Mouse (Mus musculus) effector memory CD4-positive, alpha-beta T cell, adult 5 months (primary cell): Measurements from ENCODE around the gene Pxt1. TPM values are rescaled to one million over a fixed set of nuclear protein-coding genes. Genes with fewer than 3 reads are reported as not detected.

Experiments
- polyA plus RNA-seq: library from polyadenylated mRNA; unstranded; fragments of 100-300 nt; shearing (Covaris generic); gene quantifications from one replicate; pipeline ENCODE4 v1.2.1, GENCODE M21; 2017

Gene Pxt1
- polyA plus RNA-seq, result not detected

DNA sequence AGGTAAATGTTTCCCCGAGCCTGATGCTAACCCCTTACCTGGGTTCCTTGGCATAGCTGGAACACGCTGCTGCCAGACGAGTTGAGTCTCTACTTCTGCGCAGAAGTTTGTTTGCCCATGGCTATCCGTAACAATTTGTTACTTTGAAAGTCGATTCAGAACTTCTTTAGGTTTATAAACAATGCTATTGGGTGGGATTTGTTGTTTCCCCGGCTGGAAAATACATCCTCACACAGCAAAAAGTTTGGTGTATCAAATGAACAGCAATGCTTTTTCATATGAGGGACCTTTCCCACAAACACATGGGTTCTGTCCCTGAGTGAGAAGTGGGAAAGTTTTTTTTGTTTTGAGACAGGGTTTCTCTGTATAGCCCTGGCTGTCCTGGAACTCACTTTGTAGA lies at the start of gene Pxt1:
Gene Pxt1, minus strand, starts transcription at position 101 of the 400 bp plus-strand sequence.

DNA sequence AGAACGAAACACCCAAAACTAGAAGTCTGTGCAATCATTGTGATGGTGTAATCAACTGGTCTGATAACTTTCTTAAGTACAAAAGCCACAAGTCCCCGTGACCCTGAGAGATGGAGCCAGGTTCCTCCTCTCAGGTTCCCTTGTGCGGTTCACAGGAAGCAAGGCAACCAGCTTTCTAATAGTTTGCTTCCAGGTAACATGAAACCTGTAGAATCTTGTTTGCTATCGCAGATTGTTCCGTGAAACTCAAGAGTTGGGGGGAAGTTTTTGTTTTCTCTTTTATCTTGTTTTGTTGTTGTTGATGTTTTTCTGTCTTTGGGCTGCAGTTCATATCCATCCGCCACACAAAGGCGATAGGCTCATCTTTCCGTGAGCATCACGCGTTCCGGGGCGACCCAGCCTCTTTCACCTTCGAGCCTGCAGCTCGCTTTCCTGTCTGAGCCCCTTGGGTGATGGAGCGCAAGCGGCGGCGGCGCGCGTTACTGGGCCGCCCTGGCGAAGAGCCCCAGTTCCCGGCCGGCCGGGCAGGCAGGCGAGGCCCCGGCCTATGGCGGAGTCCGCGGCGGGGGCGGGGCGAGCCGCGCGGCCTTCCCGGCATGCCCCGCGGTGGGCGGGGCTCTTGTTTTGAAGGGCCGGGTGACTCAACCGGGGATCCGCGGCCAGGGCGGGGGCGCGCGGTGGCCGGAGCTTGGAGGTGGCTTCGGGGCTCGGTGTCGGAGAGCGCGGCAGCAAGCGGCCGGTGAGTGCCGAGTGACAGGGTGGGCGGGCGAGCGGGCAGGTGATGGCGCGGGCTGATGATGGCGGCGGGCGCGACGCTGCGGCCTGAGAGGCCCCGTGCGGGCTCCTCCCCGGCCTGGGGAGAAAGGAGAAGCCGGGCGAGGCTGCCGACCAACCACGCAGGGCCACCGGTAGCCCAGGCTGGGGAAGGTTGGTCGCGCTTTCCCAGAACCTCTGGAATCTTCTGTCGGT lies 8.5 kb upstream of the Pxt1 start, which contains the start of gene Kctd20:
Gene Kctd20, plus strand, starts transcription at position 120 of the 969 bp plus-strand sequence.

DNA sequence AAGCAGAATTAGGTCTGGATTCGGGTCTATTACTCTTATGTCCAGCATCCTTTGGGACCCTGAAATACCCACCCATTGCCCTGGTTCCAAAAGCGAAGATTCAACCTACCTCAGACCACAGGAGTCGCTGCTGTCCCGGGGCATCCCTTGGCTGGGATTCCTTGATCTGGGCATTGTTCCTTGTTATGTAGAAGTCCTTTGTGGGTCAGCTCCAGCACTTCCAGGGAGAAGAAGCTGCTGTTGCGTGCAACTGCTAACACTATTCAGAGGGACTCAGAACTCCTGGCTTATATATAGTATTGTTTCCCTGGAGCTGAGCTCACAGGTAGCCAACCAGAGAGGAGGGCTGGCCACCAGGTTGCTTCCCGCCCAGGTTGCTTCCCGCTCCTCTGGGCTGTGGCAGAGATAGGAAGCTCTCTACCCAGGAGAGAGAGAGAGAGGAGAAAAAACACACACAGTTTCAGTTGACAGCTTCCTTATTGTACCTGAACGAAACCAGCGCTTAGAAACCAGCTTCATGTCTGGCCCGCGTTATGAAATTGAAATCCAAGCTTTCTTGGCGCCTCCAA lies 28.5 kb downstream of the Pxt1 start, which contains the start of gene 4930539E08Rik:
Gene 4930539E08Rik, minus strand, starts transcription at position 265 of the 569 bp plus-strand sequence.

Other genes starting within 250 kb of the Pxt1 start
- gene AC170998.1, start 217.8 kb downstream of the Pxt1 start, polyA plus RNA-seq, result 7.7 TPM
- not detected for gene Mapk13, start 174.5 kb downstream of the Pxt1 start, polyA plus RNA-seq
- 14.8 TPM for gene Brpf3, start 142.8 kb downstream of the Pxt1 start, polyA plus RNA-seq
- gene Pnpla1, start 85.4 kb downstream of the Pxt1 start, polyA plus RNA-seq, result not detected
- 0.19 TPM for gene 4930539E08Rik, start 28.5 kb downstream of the Pxt1 start, polyA plus RNA-seq
- 63.8 TPM for gene Kctd20, start 8.1 kb upstream of the Pxt1 start, polyA plus RNA-seq
- gene Stk38, start 64.2 kb upstream of the Pxt1 start, polyA plus RNA-seq, result 291 TPM
- 580 TPM for gene Srsf3, start 88.8 kb upstream of the Pxt1 start, polyA plus RNA-seq
- 156 TPM for gene Cdkn1a, start 147.1 kb upstream of the Pxt1 start, polyA plus RNA-seq
- not detected for gene Rab44, start 170.3 kb upstream of the Pxt1 start, polyA plus RNA-seq